Mouse (Mus musculus): ENCODE results near the gene Gimap7.

Gene Gimap7

GRCm38 (mm10) chr6:48692962-48693361, 25.5 kb upstream of the Gimap7 start:
- no peak for DNase-seq (ENCODE audit: low spot score in 2 of 2)

- no peak for DNase-seq (ENCODE audit: low spot score in 2 of 2)
Measured at GRCm38 (mm10) chr6:48696830-48697554, 21.4 kb upstream of the Gimap7 start.

GRCm38 (mm10) chr6:48697555-48697930, 20.9 kb upstream of the Gimap7 start:
- no peak for DNase-seq (ENCODE audit: low spot score in 2 of 2)

GRCm38 (mm10) chr6:48698066-48698856, 20.2 kb upstream of the Gimap7 start:
- DNase-seq (ENCODE audit: low spot score in 2 of 2), result no peak

- no peak for DNase-seq (ENCODE audit: low spot score in 2 of 2)
Measured at GRCm38 (mm10) chr6:48698888-48699287, 19.5 kb upstream of the Gimap7 start.

- no peak for DNase-seq (ENCODE audit: low spot score in 2 of 2)
Measured at GRCm38 (mm10) chr6:48700251-48701075, 18.0 kb upstream of the Gimap7 start.

- no peak for DNase-seq (ENCODE audit: low spot score in 2 of 2)
Measured at GRCm38 (mm10) chr6:48702146-48702545, 16.3 kb upstream of the Gimap7 start.

- no peak for DNase-seq (ENCODE audit: low spot score in 2 of 2)
Measured at GRCm38 (mm10) chr6:48702601-48703000, 15.8 kb upstream of the Gimap7 start.

GRCm38 (mm10) chr6:48704146-48704545, 14.3 kb upstream of the Gimap7 start:
- no peak for DNase-seq (ENCODE audit: low spot score in 2 of 2)

GRCm38 (mm10) chr6:48706130-48706529, 12.3 kb upstream of the Gimap7 start:
- no peak for DNase-seq (ENCODE audit: low spot score in 2 of 2)

- DNase-seq (ENCODE audit: low spot score in 2 of 2), result no peak
Measured at GRCm38 (mm10) chr6:48720326-48720725, 1.9 kb downstream of the Gimap7 start.

GRCm38 (mm10) chr6:48723468-48723867, 5.0 kb downstream of the Gimap7 start:
- no peak for DNase-seq (ENCODE audit: low spot score in 2 of 2)

GRCm38 (mm10) chr6:48725476-48725875, 7.1 kb downstream of the Gimap7 start:
- no peak for DNase-seq (ENCODE audit: low spot score in 2 of 2)

- no peak for DNase-seq (ENCODE audit: low spot score in 2 of 2)
Measured at GRCm38 (mm10) chr6:48727761-48728160, 9.3 kb downstream of the Gimap7 start.

GRCm38 (mm10) chr6:48732864-48733304, 14.5 kb downstream of the Gimap7 start:
- no peak for DNase-seq (ENCODE audit: low spot score in 2 of 2)

GRCm38 (mm10) chr6:48733660-48734059, 15.2 kb downstream of the Gimap7 start:
- no peak for DNase-seq (ENCODE audit: low spot score in 2 of 2)

GRCm38 (mm10) chr6:48737053-48737452, 18.6 kb downstream of the Gimap7 start:
- DNase-seq (ENCODE audit: low spot score in 2 of 2), result no peak

GRCm38 (mm10) chr6:48737688-48738087, 19.3 kb downstream of the Gimap7 start:
- no peak for DNase-seq (ENCODE audit: low spot score in 2 of 2)

GRCm38 (mm10) chr6:48738961-48739779, 20.7 kb downstream of the Gimap7 start, which contains the start of gene Gimap1:
Gene Gimap1, plus strand, starts transcription at chr6:48739054.
- no peak for DNase-seq (ENCODE audit: low spot score in 2 of 2)

- no peak for DNase-seq (ENCODE audit: low spot score in 2 of 2)
Measured at GRCm38 (mm10) chr6:48739780-48740055, 21.3 kb downstream of the Gimap7 start.

- DNase-seq (ENCODE audit: low spot score in 2 of 2), result no peak
Measured at GRCm38 (mm10) chr6:48740501-48741169, 22.2 kb downstream of the Gimap7 start.

All from urinary bladder, postnatal 36 days (tissue).